Mouse (Mus musculus) heart, postnatal 0 days (tissue): Measurements from ENCODE around the gene Syne2. TPM values are rescaled to one million over a fixed set of nuclear protein-coding genes. Genes with fewer than 3 reads are reported as not detected.

Experiments
- ATAC-seq: fragments of 200-750 bp; cut with Nextera tagmentation; 2 replicates; pipeline ENCODE4 v1.8.0; 2017; ENCODE audit warnings: low read depth, moderate number of reproducible peaks, moderate library complexity; ENCODE audit not compliant: insufficient read depth
- DNase-seq: peaks from one replicate; pipeline ENCODE4 v3.0.0-alpha.2; 2016; ENCODE audit warnings: low spot score
- H3K27ac ChIP-seq: fragments of 300-500 bp; sonication (generic); 2 replicates; pipeline ENCODE4 v1.5.1; 2014; ENCODE audit warnings: low read depth, mild to moderate bottlenecking
- H3K27me3 ChIP-seq: fragments of 300-500 bp; sonication (generic); 2 replicates; pipeline ENCODE4 v1.6.1; 2014; ENCODE audit warnings: low read length, mixed read lengths; ENCODE audit not compliant: control insufficient read depth, insufficient read depth
- H3K36me3 ChIP-seq: fragments of 300-500 bp; sonication (generic); replicated peaks from 2 replicates; pipeline ENCODE4 v1.6.1; 2014; ENCODE audit warnings: low read length, mixed read lengths; ENCODE audit not compliant: control insufficient read depth, insufficient read depth
- H3K4me1 ChIP-seq: fragments of 300-500 bp; sonication (generic); 2 replicates; pipeline ENCODE4 v1.6.1; 2014; ENCODE audit warnings: antibody characterized with exemption; ENCODE audit not compliant: control insufficient read depth, insufficient read depth
- H3K4me2 ChIP-seq: fragments of 300-500 bp; sonication (generic); 2 replicates; pipeline ENCODE4 v1.6.1; 2014; ENCODE audit warnings: low read depth, mild to moderate bottlenecking, low read length, moderate library complexity
- H3K4me3 ChIP-seq: fragments of 300-500 bp; sonication (generic); 2 replicates; pipeline ENCODE4 v1.5.1; 2014; ENCODE audit warnings: low read depth, low read length
- H3K9ac ChIP-seq: fragments of 300-500 bp; sonication (generic); replicated peaks from 2 replicates; pipeline ENCODE4 v1.6.1; 2014; ENCODE audit warnings: low read depth, low read length, mixed read lengths
- H3K9me3 ChIP-seq: fragments of 300-500 bp; sonication (generic); replicated peaks from 2 replicates; pipeline ENCODE4 v1.6.1; 2016; ENCODE audit warnings: low read length; ENCODE audit not compliant: control insufficient read depth
- CTCF ChIP-seq: IDR thresholded peaks from 2 replicates; pipeline ENCODE4 v1.5.1; 2016; ENCODE audit warnings: antibody characterized with exemption, control low read depth, low read depth
- EP300 ChIP-seq: IDR thresholded peaks from 2 replicates; pipeline ENCODE4 v1.6.1; 2016; ENCODE audit warnings: antibody characterized with exemption, low read depth
- WGBS: fragments of 180-500 bp; shearing (Covaris S2); extraction: QIAGEN DNeasy Blood & Tissue Kit; methylation state at CpG from one replicate; pipeline ENCODE4 v1.1.7; 2014; 5-methylcytosine and 5-hydroxymethylcytosine counted together
- polyA plus RNA-seq: library from polyadenylated mRNA; unstranded; fragments of >200 nt; fragmentation: Nextera tagmentation; extraction: Ambion mirVana; gene quantifications from 2 replicates; pipeline ENCODE4 v1.2.1, GENCODE M21; 2015
- total RNA-seq: library from RNA; depleted of rRNA; stranded (reverse); fragments of >200 nt; gene quantifications from 2 replicates; pipeline ENCODE4 v1.2.3, GENCODE M21; 2014; ENCODE audit warnings: low replicate concordance

Gene Syne2
- total and polyA plus RNA-seq, 2 experiments from 2014 or later, result 22.9 to 34.7 TPM

DNA sequence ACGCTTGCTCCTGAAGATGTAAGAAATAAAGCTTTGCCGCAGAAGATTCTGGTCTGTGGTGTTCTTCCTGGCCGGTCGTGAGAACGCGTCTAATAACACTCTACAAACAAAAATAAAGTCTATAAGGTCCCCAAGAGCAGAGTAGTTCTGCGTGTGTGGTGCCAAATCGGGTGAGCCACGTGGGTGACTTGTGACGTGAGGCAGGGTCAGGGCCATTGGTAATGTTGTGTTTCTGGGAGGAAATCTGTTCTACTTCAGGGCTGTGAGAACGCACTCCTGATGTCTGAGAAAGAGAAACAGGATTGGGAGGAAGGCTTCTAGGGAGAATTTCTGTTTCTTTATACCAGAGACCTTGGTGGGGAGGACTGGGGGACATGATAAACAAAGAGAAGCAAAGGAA, 42.0 kb downstream of the Syne2 start:
- 58% methylated on average over 10 of the region's 11 CpGs for WGBS
- H3K27ac ChIP-seq, result peak overlapping the region; percentile 65
- no peaks in the 10 kb centered on the region for H3K9me3 ChIP-seq
- H3K4me2 ChIP-seq, result peak overlapping the region; percentile 21; the same call in 1 of the 2 replicates
- H3K27me3 ChIP-seq, result no peaks in the 10 kb centered on the region
- H3K4me3 ChIP-seq, result peak overlapping the region; percentile 9; the same call in 1 of the 2 replicates
- TF ChIP-seq CTCF, result no peak
- no peak for TF ChIP-seq EP300
- ATAC-seq, result peak; percentile 66
- no peak overlapping the region for H3K9ac ChIP-seq
- DNase-seq, result no peak
- H3K36me3 ChIP-seq, result no peaks in the 10 kb centered on the region
- peaks cover 6% of the 10 kb centered on the region for H3K4me1 ChIP-seq

DNA sequence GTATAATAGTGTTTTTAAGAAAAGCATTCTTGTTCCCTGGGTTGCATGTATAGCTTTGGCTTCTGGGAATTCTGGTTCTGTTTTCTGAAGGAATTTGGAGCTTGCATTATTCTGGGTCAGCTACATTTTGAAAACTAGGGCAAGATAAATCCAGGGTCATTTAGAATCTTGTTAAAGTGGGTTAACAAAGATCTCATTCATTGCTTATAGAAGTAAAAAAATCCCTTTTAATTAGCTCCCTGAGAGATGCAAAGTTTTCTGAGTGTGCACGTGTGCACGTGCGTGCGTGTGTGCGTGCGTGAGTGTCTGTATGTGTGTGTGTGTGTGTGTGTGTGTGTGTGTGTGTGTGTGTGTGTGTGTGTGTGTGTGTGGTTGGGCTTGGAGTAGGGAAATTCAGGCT, 42.9 kb downstream of the Syne2 start:
- Histone ChIP-seq H3K27ac (no peak overlapping the region), H3K4me3 (no peak overlapping the region), H3K36me3 (no peaks in the 10 kb centered on the region), H3K4me2 (no peak overlapping the region), H3K4me1 (no peaks in the 10 kb centered on the region), H3K27me3 (no peaks in the 10 kb centered on the region), H3K9me3 (no peaks in the 10 kb centered on the region), H3K9ac (no peak overlapping the region)
- no peak for ATAC-seq
- WGBS, result 83% methylated on average over 6 of the region's 6 CpGs
- TF ChIP-seq CTCF (no peak), EP300 (no peak)
- no peak for DNase-seq

DNA sequence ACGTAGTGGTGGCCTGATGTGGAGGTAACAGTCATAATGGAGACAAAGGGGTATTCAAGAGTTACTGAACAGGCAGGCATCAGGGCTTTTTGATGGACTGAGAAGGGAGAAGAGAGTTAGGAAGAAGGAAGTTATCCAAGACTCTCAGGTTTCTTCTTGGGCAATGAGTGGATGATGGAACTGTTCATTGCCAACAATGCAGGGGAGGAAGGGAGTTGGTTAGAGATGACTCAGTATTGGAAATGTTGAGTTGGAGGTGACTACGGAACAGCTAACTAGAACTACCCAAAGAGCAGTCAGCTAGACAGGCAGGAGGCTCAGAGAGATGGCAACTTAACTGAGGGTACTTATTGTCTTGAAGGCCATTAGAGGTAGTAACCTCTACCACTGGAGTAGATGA, 47.2 kb downstream of the Syne2 start:
- Histone ChIP-seq H3K9ac (no peak overlapping the region), H3K4me2 (no peak overlapping the region), H3K4me3 (no peak overlapping the region), H3K4me1 (peaks cover 24% of the 10 kb centered on the region; the same call in 1 of the 2 replicates), H3K27ac (no peak overlapping the region), H3K9me3 (no peaks in the 10 kb centered on the region), H3K27me3 (no peaks in the 10 kb centered on the region), H3K36me3 (no peaks in the 10 kb centered on the region)
- DNase-seq (no peak), ATAC-seq (no peak)
- TF ChIP-seq CTCF, result no peak
- WGBS, result 96% methylated on average over 2 of the region's 2 CpGs

DNA sequence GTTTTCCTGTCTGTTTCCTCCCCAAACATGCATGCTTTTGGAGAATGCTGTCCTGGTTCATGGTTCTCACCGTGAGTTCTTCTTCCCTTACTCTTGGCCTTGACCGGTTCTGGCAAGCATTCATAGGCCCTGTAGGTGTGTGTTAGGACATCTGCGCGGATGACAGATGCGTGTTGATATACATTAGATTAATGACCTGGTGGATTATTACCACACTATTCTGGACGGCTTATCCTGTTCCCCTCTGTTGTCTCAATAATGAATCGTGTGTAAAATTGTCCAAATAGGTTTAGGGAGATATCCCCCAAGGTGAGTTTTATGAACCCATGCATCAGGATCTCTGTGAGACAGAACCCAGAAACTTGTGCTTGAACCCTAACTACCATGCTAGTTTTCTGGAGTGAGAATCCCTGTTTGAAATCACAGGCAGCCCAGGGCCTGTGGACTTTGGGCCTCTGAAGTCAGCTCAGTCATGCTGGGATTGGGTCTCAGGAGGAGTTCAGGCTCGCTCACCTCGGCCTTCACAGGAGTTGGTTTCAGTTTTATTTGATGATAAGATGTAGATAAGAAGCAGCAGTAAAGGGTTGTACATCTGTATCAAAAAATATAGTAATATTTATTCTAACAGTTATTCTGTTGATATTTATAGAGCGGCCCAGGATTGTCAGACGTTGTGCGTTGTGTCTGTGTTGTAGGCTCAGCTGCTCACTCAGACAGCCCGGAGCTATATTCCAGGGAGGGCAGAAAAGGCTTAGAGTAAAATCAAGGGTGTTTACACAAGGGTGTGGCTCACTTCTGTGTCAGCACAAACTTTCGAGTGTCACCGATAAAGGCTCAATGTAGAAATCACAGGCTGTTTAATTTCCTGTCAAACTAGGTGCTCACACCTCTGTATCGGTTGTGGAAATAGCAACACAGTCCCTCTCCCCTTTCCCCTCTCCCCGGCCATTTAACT, 48.8 kb downstream of the Syne2 start:
- no peak overlapping the region for H3K27ac ChIP-seq
- no peaks in the 10 kb centered on the region for H3K36me3 ChIP-seq
- no peak for ATAC-seq
- no peak overlapping the region for H3K4me2 ChIP-seq
- peaks cover 25% of the 10 kb centered on the region; the same call in 1 of the 2 replicates for H3K4me1 ChIP-seq
- TF ChIP-seq EP300 (no peak), CTCF (no peak)
- H3K9ac ChIP-seq, result no peak overlapping the region
- no peaks in the 10 kb centered on the region for H3K27me3 ChIP-seq
- H3K4me3 ChIP-seq, result no peak overlapping the region
- no peak for DNase-seq
- no peaks in the 10 kb centered on the region for H3K9me3 ChIP-seq
- 57% methylated on average over 17 of the region's 17 CpGs for WGBS

DNA sequence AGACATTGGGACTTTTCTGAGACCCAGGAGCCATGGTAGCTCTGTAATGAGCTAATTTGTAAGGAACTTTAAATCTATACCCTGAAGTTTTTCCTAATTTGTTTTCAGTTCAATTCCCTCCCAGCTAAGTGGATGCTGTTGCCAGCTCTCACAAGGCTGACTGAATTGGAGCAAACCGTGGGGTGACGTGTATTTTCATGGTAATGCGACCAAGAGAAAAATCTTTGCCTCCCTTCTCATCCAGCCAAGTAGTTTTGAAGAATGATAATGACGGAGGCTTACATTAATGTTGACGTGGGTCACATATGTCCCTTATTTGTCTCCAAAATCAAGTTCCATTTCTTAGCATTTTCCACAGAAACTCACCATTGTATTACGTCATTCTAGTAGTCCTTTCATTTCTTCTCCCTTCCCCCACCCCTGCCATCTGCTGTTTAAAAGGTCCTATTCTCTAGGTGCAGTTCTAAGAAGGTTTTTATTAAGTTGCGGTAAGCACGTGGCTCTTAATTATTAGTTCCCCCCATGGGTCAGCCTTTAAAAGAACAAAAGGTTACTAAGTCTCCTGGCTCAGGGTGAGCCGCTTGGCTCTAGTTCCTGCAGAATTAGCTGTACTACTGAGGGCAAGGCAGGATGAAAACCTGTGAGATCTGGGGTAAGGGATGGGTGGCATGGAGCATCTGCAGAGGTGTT, 55.8 kb downstream of the Syne2 start:
- ATAC-seq (no peak; the same call in 1 of the 2 replicates), DNase-seq (no peak)
- 81% methylated on average over 9 of the region's 9 CpGs for WGBS
- no peak overlapping the region for H3K27ac ChIP-seq
- no peaks in the 10 kb centered on the region for H3K27me3 ChIP-seq
- no peaks in the 10 kb centered on the region for H3K36me3 ChIP-seq
- no peak overlapping the region for H3K4me3 ChIP-seq
- no peak overlapping the region for H3K9ac ChIP-seq
- H3K4me1 ChIP-seq, result peaks cover 15% of the 10 kb centered on the region; the same call in 1 of the 2 replicates
- TF ChIP-seq CTCF (no peak), EP300 (no peak)
- no peak overlapping the region for H3K4me2 ChIP-seq
- H3K9me3 ChIP-seq, result no peaks in the 10 kb centered on the region
